Mouse (Mus musculus) cerebellum, adult 2 months (tissue): ENCODE results near the gene Cnnm1.

Experiments
- CTCF ChIP-seq: fragments of 200-500 bp; IDR thresholded peaks from 2 replicates; pipeline ENCODE4 v1.5.1; 2011; ENCODE audit warnings: low read depth, mild to moderate bottlenecking, control low read depth, low read length, moderate library complexity, borderline replicate concordance; ENCODE audit not compliant: insufficient read depth
- POLR2A ChIP-seq: fragments of 200-500 bp; IDR thresholded peaks from 2 replicates; pipeline ENCODE4 v1.6.1; 2011; ENCODE audit warnings: low read length, control low read depth, borderline replicate concordance; ENCODE audit not compliant: insufficient read depth

GRCm38 (mm10) chr19:43440768-43441660 is 778 bp downstream of the Cnnm1 start:
- no peak for TF ChIP-seq CTCF
- no peak; the same call in 1 of the 2 replicates for TF ChIP-seq POLR2A
